Mouse (Mus musculus) fat pad, adult 2 months (tissue): ENCODE results near the gene Prdm8.

Experiments used
- DNase-seq: peaks from one replicate; pipeline ENCODE4 v3.0.0-alpha.2; 2011; ENCODE audit warnings: low read depth, low spot score; ENCODE audit errors: extremely low read depth

Prdm8 gene

GRCm38 (mm10) chr5:98184281-98184910 is 17.4 kb downstream of the Prdm8 start:
- DNase-seq = no peak

- DNase-seq = no peak
Measured at GRCm38 (mm10) chr5:98184971-98185805, 18.2 kb downstream of the Prdm8 start.

GRCm38 (mm10) chr5:98185806-98186751 is 19.1 kb downstream of the Prdm8 start:
- DNase-seq = no peak

GRCm38 (mm10) chr5:98189181-98190180 is 22.5 kb downstream of the Prdm8 start:
- no peak for DNase-seq

GRCm38 (mm10) chr5:98192295-98192983 is 25.4 kb downstream of the Prdm8 start:
- no peak for DNase-seq

GRCm38 (mm10) chr5:98194959-98195358 is 28.0 kb downstream of the Prdm8 start:
- no peak for DNase-seq

GRCm38 (mm10) chr5:98198412-98199218 is 31.6 kb downstream of the Prdm8 start:
- no peak for DNase-seq

GRCm38 (mm10) chr5:98199219-98199552 is 32.2 kb downstream of the Prdm8 start:
- no peak for DNase-seq

GRCm38 (mm10) chr5:98201606-98202005 is 34.6 kb downstream of the Prdm8 start:
- DNase-seq = no peak

GRCm38 (mm10) chr5:98202996-98203395 is 36.0 kb downstream of the Prdm8 start:
- DNase-seq = no peak

GRCm38 (mm10) chr5:98212501-98212900 is 45.5 kb downstream of the Prdm8 start:
- DNase-seq = no peak

GRCm38 (mm10) chr5:98221956-98222355 is 55.0 kb downstream of the Prdm8 start:
- DNase-seq = no peak

- DNase-seq = no peak
Measured at GRCm38 (mm10) chr5:98226710-98227109, 59.7 kb downstream of the Prdm8 start.

- DNase-seq = no peak
Measured at GRCm38 (mm10) chr5:98229456-98229855, 62.5 kb downstream of the Prdm8 start.

GRCm38 (mm10) chr5:98238466-98238865 is 71.5 kb downstream of the Prdm8 start:
- DNase-seq = no peak
